Mouse (Mus musculus) thymus, postnatal 14 days (tissue): Measurements from ENCODE around the gene Ulk3.

Source experiments
- DNase-seq: peaks from one replicate; pipeline ENCODE4 v3.0.0; 2021

Ulk3 gene

GRCm38 (mm10) chr9:57618854-57619253 lies 29.6 kb downstream of the Ulk3 start:
- DNase-seq: no peak

- no peak for DNase-seq
Measured at GRCm38 (mm10) chr9:57620674-57621073, 31.4 kb downstream of the Ulk3 start, which contains the start of gene Lman1l. TSS of gene Lman1l (minus strand) at chr9:57620774.

GRCm38 (mm10) chr9:57624295-57624694 lies 35.0 kb downstream of the Ulk3 start:
- no peak for DNase-seq

- no peak for DNase-seq
Measured at GRCm38 (mm10) chr9:57625674-57626500, 36.6 kb downstream of the Ulk3 start.

GRCm38 (mm10) chr9:57627191-57627590 lies 37.9 kb downstream of the Ulk3 start:
- DNase-seq: no peak

GRCm38 (mm10) chr9:57627892-57628291 lies 38.6 kb downstream of the Ulk3 start:
- no peak for DNase-seq

GRCm38 (mm10) chr9:57628717-57629116 lies 39.5 kb downstream of the Ulk3 start:
- no peak for DNase-seq

GRCm38 (mm10) chr9:57629118-57629874 lies 40.0 kb downstream of the Ulk3 start:
- DNase-seq: peak; percentile 79

- DNase-seq: peak; percentile 65
Measured at GRCm38 (mm10) chr9:57633481-57634024, 44.3 kb downstream of the Ulk3 start.

- no peak for DNase-seq
Measured at GRCm38 (mm10) chr9:57637272-57637671, 48.0 kb downstream of the Ulk3 start.

GRCm38 (mm10) chr9:57637741-57638322 lies 48.6 kb downstream of the Ulk3 start:
- DNase-seq: peak; percentile 53

GRCm38 (mm10) chr9:57638651-57639459 lies 49.6 kb downstream of the Ulk3 start:
- DNase-seq: peak; percentile 58

- DNase-seq: no peak
Measured at GRCm38 (mm10) chr9:57639661-57640328, 50.5 kb downstream of the Ulk3 start.

- peak; percentile 93 for DNase-seq
Measured at GRCm38 (mm10) chr9:57640384-57640783, 51.1 kb downstream of the Ulk3 start.

- no peak for DNase-seq
Measured at GRCm38 (mm10) chr9:57641022-57641421, 51.8 kb downstream of the Ulk3 start.

- peak; percentile 38 for DNase-seq
Measured at GRCm38 (mm10) chr9:57641775-57642550, 52.7 kb downstream of the Ulk3 start.

- peak; percentile 32 for DNase-seq
Measured at GRCm38 (mm10) chr9:57643169-57643855, 54.1 kb downstream of the Ulk3 start.

- DNase-seq: peak; percentile 70
Measured at GRCm38 (mm10) chr9:57643856-57644180, 54.6 kb downstream of the Ulk3 start.

- no peak for DNase-seq
Measured at GRCm38 (mm10) chr9:57644442-57644943, 55.2 kb downstream of the Ulk3 start.
